Mouse (Mus musculus) ES-Bruce4 (cell line): ENCODE results near the gene 2310033P09Rik. TPM values are rescaled to one million over a fixed set of nuclear protein-coding genes. Genes with fewer than 3 reads are reported as not detected.
"Not testable (repeated sequence)": the region's sequence is repeated elsewhere in the genome, so short reads cannot be mapped to it uniquely, and the experiment has no call there.

Source experiments
- H3K27ac ChIP-seq: 2 replicates; pipeline ENCODE4 v1.5.1; 2012; ENCODE audit warnings: low read length, inconsistent platforms; ENCODE audit not compliant: insufficient read depth
- H3K27me3 ChIP-seq: 2 replicates; pipeline ENCODE4 v1.6.1; 2012; ENCODE audit warnings: mild to moderate bottlenecking, low read length, inconsistent platforms; ENCODE audit not compliant: control insufficient read depth, poor library complexity, insufficient read depth, severe bottlenecking
- H3K36me3 ChIP-seq: 2 replicates; pipeline ENCODE4 v1.6.1; 2012; ENCODE audit warnings: inconsistent platforms, mild to moderate bottlenecking, low read length, moderate library complexity; ENCODE audit not compliant: control insufficient read depth, poor library complexity, insufficient read depth, severe bottlenecking
- H3K4me1 ChIP-seq: one replicate; pipeline ENCODE4 v1.8.1; 2011; ENCODE audit warnings: low read length; ENCODE audit not compliant: control insufficient read depth, insufficient read depth
- H3K4me3 ChIP-seq: 2 replicates; pipeline ENCODE4 v1.5.1; 2011; ENCODE audit warnings: low read depth, mild to moderate bottlenecking, low read length
- H3K9ac ChIP-seq: 2 replicates; pipeline ENCODE4 v1.6.1; 2012; ENCODE audit warnings: low read depth, mild to moderate bottlenecking, inconsistent platforms; ENCODE audit not compliant: poor library complexity, severe bottlenecking
- H3K9me3 ChIP-seq: replicated peaks from 2 replicates; pipeline ENCODE4 v1.6.1; 2012; ENCODE audit warnings: mild to moderate bottlenecking, low read length, inconsistent platforms; ENCODE audit not compliant: control insufficient read depth, poor library complexity, insufficient read depth, severe bottlenecking
- CTCF ChIP-seq: IDR thresholded peaks from one replicate; pipeline ENCODE4 v1.8.1; 2011; ENCODE audit warnings: low read depth, low read length
- EP300 ChIP-seq: IDR thresholded peaks from 2 replicates; pipeline ENCODE4 v1.6.1; 2011; ENCODE audit warnings: low read depth, low read length; ENCODE audit not compliant: insufficient read depth
- POLR2A ChIP-seq: IDR thresholded peaks from one replicate; pipeline ENCODE4 v1.8.1; 2011; ENCODE audit warnings: low read length; ENCODE audit not compliant: insufficient read depth
- polyA plus RNA-seq: library from polyadenylated mRNA; stranded (reverse); fragments of >200 nt; gene quantifications from 2 replicates; pipeline ENCODE4 v1.2.4, GENCODE M21; 2011; ENCODE audit warnings: low read depth; ENCODE audit not compliant: missing spikeins, insufficient read depth, insufficient read length

Gene 2310033P09Rik
- polyA plus RNA-seq, 1 experiment: 14.3 TPM

GRCm38 (mm10) chr11:59202081-59202995, 5.8 kb upstream of the 2310033P09Rik start, which contains the start of gene Mrpl55:
Gene Mrpl55 (plus strand): TSS chr11:59202486.
- H3K9me3 ChIP-seq: no peaks in the 10 kb centered on the region
- peak within 1 kb of the TSS; percentile 98 for H3K4me3 ChIP-seq
- H3K9ac ChIP-seq: peak within 1 kb of the TSS; percentile 80
- H3K36me3 ChIP-seq: peaks cover 7% of the 10 kb centered on the region; the same call in 1 of the 2 replicates
- H3K27ac ChIP-seq: no peak within 1 kb of the TSS
- TF ChIP-seq EP300 (0 out of 2 replicates have a peak, but pooled peaks have one; percentile 4), POLR2A (peak; percentile 74), CTCF (no peak)
- no peaks in the 10 kb centered on the region for H3K27me3 ChIP-seq
- H3K4me1 ChIP-seq: no peaks in the 10 kb centered on the region

- Histone ChIP-seq H3K4me3 (peak overlapping the region; percentile 79), H3K9me3 (no peaks in the 10 kb centered on the region), H3K36me3 (peaks cover 30% of the 10 kb centered on the region), H3K9ac (peak overlapping the region; percentile 51), H3K27me3 (no peaks in the 10 kb centered on the region), H3K4me1 (no peaks in the 10 kb centered on the region), H3K27ac (no peak overlapping the region)
- 0 out of 2 replicates have a peak, but pooled peaks have one; percentile 14 for TF ChIP-seq EP300
- peak; percentile 61 for TF ChIP-seq CTCF
- TF ChIP-seq POLR2A: no peak
These were observed 901 bp downstream of the 2310033P09Rik start for GRCm38 (mm10) chr11:59209003-59209441.

- Histone ChIP-seq H3K27me3 (no peaks in the 10 kb centered on the region), H3K9ac (no peak overlapping the region), H3K36me3 (peaks cover 28% of the 10 kb centered on the region), H3K4me1 (no peaks in the 10 kb centered on the region), H3K4me3 (no peak overlapping the region), H3K9me3 (no peaks in the 10 kb centered on the region), H3K27ac (no peak overlapping the region)
- TF ChIP-seq CTCF (no peak), EP300 (no peak), POLR2A (no peak)
These were observed 1.5 kb downstream of the 2310033P09Rik start for GRCm38 (mm10) chr11:59209580-59209979.

- H3K4me3 ChIP-seq: no peak overlapping the region
- no peak overlapping the region for H3K27ac ChIP-seq
- H3K9me3 ChIP-seq: no peaks in the 10 kb centered on the region
- no peak overlapping the region for H3K9ac ChIP-seq
- H3K27me3 ChIP-seq: no peaks in the 10 kb centered on the region
- no peak for TF ChIP-seq EP300
- no peak for TF ChIP-seq POLR2A
- no peak for TF ChIP-seq CTCF
- H3K4me1 ChIP-seq: no peaks in the 10 kb centered on the region
- H3K36me3 ChIP-seq: peaks cover 33% of the 10 kb centered on the region
These were observed 1.9 kb downstream of the 2310033P09Rik start for GRCm38 (mm10) chr11:59210020-59210419.

GRCm38 (mm10) chr11:59211561-59211960, 3.4 kb downstream of the 2310033P09Rik start:
- peaks cover 30% of the 10 kb centered on the region for H3K36me3 ChIP-seq
- H3K27me3 ChIP-seq, H3K4me3 ChIP-seq, H3K27ac ChIP-seq, H3K9me3 ChIP-seq, H3K9ac ChIP-seq, H3K4me1 ChIP-seq: not testable (repeated sequence)

- peaks cover 30% of the 10 kb centered on the region for H3K36me3 ChIP-seq
- H3K4me3 ChIP-seq: not testable (repeated sequence)
These were observed 4.2 kb downstream of the 2310033P09Rik start for GRCm38 (mm10) chr11:59212320-59212719.

More at GRCm38 (mm10) chr11:59212320-59212719, 4.2 kb downstream of the 2310033P09Rik start:
- not testable (repeated sequence) for H3K9me3 ChIP-seq, H3K4me1 ChIP-seq, H3K9ac ChIP-seq, H3K27ac ChIP-seq, H3K27me3 ChIP-seq
